Mouse (Mus musculus) gastrocnemius, postnatal 4 days (tissue): ENCODE measurements around the gene Celsr1. TPM values are rescaled to one million over a fixed set of nuclear protein-coding genes. Genes with fewer than 3 reads are reported as not detected.

Experiments used
- DNase-seq, 2 experiments: peaks; one replicate each; pipeline ENCODE4 v3.0.0; 2021 to 2022; ENCODE audit warnings: low spot score in 2 of 2, mixed read lengths in 2 of 2
- total RNA-seq, 2 experiments: library from RNA; stranded (reverse); gene quantifications; 2 replicates each; pipeline ENCODE4 v1.2.3; 2021

The Celsr1 gene
- total RNA-seq, 2 experiments from 2014 or later, result 1.6 to 1.7 TPM

DNA sequence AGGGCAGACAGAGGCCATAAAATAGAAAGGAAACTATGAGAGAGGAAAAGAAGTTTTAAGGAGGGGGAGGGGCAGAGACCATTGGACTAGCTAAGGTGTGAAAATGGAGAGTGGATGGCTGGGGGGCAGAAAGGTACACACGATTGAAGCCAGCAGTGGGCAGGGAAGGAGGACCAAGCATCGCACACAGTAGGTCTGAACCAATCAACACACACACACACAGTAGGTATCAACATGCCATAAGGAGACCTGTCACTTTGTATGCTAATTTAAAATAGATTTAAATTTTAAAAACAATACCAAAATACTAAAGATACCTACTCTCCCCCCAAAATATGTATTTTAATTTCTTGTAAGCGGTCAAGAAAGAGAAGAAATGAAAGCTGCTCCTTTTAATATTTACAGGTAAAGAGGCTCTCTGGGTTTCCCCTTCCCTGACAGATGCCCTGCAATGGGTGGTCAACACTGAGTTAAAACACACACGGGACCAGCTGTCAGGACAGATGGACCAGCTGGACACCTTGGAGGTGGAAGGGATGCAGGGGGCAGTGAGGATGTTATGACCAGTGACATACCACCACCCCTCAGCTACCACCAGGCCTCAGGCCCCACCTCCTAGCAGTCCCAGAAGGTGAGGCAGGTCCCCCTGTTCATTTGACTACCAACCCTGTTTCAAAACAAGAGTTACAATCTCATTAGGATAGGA lies 34.9 kb downstream of the Celsr1 start:
- no peak for DNase-seq

DNA sequence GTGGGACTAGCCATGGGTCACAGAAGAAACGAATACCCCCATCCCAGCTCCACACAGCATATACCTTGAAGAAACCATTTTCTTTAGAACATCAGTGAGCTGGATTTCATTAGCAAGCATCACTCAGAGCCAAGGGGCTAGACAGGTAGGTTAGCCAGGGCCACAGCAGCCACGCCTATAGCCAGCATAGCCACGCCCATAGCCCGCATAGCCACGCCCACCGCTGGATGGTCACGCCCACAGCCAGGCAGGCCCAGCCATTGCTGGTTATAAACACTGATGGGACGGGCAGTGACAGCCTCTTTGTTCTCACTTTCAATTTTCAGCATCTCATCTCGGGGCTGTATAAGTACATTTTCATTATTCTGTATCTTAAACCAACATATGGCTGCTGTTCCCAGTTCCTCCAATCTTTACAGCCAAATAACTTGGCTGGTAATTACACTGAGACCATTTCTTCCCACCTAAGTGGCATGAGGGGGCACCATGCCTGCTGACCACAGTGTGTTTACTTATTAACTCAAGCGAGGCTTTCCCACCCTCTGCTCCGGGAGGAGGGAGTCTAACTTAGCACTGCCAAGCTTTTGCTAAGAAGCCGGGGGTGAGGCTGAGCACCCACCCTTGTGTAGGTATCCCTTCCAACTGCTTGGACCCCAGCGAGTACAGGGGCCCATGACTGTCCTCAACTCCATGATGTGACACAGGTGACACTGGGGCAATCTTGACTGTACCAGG lies 37.4 kb downstream of the Celsr1 start:
- DNase-seq, result no peak

DNA sequence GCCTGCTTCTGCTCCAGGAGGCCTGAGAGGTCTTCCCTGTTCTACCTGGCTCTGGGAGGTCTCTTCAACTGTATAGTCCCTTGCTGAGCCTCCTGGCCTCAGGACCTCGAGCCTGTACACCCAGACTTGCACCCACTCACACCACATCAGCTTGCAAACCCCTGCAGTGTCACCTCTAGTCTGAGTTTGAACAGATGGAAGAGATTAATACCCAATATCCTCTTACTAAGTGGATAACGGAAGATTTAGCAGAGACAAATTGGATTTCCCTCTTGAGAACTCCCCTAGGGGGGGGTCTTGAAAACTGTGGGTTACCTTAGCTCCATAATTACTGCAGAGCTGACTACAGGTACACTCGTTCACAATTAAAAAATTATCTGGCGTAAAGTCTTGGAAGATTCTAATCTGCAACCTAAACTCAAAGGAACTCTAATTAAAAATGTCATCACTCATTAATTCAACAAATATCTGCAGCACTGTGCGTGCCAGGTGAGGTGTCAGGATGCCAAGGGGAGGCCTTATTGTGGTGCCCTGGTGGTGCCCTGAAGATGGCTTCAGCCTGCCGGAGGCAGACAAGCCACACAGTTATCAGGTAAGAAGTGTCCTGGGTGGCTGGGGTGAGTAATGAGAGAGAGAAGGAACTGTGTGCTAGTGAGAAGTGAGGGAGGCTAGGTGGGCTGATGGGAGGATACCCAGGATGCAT lies 38.5 kb downstream of the Celsr1 start:
- no peak for DNase-seq

DNA sequence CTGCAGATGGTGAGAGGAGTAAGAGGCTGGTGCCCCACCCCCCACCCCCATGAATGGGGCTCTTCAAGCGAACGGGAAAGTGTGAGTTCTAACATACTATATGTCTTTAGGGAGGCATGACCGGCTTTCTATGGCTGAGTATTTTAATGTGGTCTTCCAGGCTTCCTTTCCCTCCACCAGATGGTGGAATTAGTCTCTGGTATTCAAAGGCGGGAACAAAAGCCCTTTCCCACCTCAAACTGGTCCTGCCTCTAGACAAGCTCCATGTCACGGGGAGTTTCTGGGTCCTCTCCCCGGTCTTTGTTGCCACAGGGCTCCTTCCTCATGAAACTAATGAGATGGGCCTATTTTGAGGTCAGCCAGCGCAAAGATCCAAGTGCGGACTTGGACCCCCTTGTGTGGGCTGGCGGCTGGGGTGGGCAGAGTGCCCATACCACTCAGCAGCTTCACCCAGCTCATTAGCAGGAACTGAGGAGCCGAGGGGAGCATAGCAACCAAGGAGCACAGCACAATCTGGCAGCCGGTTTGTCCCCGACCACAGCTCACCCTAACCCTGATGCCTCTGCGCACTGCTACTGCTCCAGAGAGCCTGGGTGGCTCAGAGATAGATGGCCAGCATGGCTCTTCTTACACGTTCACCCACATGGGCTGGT lies 39.5 kb downstream of the Celsr1 start:
- DNase-seq, result no peak

DNA sequence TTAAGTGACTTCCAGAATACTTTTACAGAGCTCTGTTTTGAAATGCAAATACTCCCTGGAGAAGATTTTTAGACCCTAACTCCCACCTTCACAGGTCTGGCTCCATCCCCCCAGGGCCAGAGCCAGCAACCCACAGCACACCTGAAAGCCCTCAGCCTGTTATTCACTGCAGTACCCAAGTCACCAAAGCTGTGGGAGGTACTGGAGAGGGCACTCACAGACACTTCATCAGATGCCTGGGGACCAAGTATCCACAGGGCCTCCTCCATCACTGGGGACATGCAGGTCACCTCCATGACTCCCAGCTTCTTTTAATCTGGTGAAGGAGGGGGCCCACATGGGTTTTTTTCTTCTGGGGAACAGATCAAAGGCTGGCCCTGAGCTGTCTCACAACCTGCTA lies 40.2 kb downstream of the Celsr1 start:
- DNase-seq, result no peak

DNA sequence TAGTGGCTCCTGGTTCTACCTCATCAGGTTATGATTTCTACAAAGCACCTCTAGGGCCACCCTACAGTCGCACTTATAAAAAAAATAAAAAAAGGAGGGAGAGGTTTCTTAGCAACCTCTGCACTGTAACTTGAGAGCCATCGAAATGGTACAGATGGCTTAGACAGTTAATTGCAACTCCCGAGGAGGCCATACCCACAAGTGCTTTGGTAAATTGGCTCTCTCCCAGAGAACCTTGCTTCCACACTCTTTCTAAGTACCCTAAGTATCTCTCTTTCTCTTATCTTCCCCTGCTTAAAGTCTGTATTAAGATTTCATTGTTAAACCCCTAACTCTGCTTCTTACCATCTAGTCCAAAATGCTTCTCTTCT lies 41.5 kb downstream of the Celsr1 start:
- DNase-seq, result no peak

DNA sequence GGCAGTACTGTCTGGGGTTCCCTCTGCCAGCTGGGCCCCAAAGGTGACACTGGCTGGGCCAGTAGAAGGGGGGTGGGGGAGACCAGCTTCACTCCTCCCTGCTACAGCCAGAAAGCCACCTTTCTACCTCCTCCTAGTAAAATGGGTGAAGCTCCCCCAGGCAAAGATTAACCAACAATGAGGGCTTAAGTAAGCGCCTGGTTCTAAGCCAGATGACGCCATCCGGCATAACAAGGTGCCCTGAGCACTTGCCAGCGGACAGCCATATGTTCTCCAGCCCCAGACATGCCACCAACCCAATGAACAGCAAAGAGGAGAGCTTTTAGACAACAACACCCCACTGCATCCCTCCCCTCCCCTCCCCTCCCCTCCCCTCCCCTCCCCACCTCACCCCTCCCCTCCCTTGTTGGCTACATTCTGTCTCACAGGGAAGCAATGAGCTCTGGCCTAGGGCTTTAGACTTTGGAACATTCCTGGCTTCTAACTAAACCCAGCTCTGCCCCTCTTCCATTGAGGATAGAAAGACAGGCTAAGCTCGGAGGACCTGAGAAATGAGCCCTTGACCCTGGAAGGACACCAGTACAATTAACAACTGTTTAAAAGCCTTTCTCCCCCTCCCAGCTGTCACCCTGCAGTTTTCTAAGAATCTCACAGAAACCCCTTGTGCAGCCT lies 42.0 kb downstream of the Celsr1 start:
- no peak for DNase-seq

DNA sequence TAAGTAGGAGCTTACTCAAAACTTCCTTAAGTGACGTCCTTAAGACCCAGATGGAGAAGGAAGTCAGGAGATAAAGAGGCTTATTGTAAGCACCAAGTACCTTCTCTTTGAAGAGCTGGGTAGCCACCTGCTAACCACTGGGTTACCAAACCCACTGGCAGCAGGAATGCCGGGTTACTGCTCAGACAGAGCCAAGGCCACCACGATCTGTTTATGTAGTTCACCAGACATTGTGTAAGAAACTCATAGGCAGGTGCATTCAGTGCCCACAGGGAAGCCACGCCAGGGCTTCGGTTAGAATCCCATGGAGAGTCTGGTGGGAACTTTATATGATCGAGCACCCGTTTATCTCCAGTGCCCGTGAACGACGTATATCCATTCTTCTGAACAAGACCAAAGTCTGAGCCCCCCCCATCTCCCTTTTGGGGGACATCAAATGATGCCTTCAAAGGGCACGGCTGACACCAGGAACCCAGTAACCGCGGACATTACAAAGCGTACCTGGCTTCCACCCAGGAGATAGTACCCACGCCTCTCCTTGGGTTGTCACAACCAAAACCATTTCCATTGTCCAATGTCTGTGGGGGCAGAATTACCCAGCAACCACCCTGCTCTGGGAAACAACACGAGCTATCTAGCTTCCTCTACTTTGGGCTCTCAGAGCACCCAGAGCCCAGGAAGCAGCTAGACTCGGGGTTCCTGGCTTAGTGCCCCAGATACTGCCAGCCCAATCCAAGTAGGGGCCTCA lies 42.7 kb downstream of the Celsr1 start:
- no peak for DNase-seq

DNA sequence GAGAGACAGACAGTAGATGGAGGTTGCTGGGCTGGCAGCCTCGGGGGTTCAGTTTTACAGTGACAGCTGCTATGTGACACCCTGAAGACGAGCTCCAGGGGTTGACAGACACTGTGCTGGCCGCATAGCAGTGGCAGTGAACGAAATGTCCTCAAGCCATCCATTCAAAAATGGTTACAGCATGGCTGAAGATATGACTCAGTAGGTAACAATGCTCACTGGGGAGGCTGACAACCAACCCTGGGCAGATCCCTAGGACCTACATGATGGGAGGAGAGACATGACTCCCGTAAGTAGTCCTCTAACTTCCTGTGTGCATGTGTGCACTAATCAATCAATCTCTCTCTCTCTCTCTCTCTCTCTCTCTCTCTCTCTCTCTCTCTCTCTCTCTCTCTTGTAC lies 45.7 kb downstream of the Celsr1 start:
- no peak for DNase-seq

DNA sequence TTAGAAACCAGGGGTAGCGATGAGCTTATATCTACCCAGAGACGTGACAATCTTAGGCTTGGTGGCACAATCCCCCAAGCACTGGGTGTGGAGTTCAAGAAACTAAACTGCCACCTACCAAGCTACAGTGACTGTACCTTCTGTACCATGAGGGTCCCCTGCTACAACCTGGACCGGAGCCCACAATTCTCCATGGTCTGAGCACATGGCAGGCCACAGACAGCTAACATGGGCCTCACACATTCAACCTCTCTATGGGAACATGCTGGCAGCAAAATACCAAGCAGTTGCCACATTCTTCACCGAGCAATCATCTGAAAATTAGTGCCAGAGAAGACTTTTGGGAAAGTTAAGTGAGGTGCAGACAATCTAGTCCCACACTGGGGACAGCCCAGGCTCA lies 47.4 kb downstream of the Celsr1 start:
- no peak for DNase-seq

DNA sequence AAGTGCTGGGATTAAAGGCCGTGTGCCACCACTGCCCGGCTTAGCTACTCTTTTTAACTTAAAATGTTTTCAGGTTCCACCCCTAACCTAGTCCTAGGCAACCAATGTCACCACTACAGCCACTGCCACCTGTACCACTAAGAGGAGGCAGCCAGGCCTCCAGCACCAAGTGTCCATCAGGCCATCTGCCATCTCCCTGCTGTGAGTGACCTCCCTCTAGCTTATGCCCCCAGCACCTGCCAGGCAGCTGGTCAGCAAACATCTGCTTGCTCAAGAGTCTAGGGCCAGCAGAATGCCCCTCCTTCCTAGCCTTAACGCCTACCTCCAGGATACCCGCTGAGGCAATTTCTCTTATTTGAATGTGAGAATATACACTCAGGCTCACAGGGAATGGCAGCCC lies 48.0 kb downstream of the Celsr1 start:
- no peak for DNase-seq

DNA sequence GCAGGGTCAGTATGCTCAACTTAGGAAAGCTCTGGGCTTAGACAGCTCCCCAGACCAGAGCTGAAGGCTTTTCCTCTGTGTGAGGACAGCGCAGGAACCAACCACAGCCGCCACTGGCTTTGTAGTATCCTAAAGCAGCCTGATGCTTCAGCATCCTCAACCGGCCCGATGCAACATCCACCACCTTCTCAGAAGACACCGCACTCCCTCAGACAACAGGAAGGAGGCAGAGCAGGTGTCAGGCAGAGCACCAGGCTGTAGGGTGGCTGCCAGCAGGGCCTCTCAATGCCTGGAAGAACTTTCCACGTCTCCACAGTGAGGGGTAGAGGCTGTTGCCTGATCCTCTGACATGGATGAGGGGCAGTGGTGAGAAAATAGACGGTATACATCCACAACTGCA lies 50.4 kb downstream of the Celsr1 start:
- no peak for DNase-seq

DNA sequence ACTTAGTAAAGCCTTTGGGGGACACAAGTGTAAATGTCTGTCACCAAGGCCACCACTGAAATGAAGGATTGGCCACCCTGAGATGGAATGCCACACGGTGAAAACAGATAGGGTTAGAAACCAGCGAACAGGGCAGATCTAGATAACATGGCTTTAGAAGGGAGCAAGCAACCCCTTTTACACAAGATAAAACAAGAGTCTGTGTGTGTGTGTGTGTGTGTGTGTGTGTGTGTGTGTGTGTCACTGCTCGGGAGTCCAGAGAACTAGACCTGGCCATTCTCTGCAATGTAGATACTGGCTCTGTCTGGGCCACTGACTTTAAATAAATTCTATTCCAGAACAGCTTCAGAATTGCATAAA lies 51.2 kb downstream of the Celsr1 start:
- no peak for DNase-seq

DNA sequence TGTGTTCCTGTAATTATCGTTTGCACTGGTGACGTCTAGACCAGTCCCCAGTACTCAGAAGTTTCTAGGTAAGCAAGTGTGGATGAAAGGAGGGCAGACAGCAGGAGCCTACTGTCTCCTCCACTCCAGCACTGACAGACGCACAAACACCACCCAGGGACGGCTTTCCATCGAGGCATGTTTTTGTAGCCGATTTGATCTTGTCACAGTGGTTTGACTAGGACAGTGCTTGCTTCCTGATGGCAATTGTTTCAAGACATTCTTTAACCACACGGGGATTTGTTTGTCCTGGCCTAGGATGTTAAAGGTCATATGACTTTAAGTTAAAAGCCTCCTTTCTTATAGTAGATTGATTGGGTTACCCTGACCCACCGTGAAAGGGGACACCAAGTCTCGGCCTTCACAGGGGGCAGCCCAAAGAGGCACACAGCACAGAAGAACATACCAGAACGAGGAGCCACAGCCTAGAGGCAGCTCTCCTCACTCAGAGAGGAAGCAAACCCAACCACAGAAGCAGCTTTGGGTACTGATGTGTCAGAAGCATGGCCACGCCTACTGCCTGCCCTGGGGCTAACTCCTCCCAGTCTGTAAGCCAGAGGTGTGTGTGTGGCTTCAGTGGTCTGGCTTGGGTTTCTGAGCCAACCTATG lies 51.7 kb downstream of the Celsr1 start:
- DNase-seq, result no peak

DNA sequence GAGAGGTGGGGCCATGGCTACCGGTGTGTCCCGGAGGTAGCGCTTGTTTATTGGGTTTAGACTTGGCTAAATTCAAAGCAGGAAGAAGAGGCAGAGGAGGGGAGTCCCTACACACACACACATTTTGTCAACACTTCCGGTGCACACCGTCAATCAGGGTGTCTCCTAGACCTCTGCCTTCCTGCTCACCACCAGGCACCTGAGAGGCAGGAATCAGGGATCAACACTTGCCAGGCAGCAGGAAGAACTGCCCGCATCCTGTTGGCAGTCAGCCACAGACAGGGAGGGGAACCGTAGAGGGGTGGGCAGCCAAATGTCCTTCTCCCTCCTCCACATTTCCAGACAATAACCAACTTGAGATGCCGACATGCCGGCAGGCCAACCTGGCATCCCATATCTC lies 56.5 kb downstream of the Celsr1 start:
- DNase-seq, result no peak

DNA sequence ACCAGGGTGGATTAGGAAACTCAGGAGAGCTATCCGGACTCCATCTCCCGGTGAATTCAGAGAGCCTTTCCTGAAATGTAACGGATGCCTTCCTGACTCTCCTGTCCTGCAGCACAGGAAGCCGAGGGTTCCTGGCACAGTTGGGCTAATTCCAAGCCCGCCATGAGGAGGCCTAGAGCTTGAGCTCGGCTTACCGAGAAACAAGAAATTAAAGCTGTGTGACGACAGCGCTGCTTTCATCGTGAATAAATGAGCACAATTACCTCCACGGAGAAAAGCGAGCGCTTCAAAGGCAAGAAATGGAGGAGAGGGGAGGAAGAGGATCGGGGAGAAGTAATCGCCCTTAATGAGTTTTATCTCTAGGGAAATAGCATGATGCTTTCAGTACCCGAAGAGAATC lies 57.8 kb downstream of the Celsr1 start:
- DNase-seq, result no peak

DNA sequence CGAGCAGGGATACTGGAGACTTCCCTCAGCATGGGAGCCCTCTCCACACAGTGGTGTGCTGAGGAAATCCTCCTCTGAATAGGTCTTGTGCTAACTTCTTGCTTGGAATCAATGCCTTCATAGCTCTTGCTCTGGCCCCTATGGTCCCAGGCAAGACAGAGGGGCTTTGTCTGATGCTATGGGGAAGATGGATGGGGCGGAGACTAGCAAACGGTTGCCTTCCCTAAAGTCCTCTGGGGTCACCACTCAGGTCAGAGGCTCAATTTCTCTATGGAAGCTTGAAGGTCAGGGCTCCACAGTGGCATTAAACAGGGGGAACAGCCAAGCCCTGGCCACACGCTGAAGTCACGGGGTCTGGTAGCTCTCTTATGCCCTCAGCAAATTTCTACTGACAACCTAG lies 62.0 kb downstream of the Celsr1 start:
- DNase-seq, result no peak

DNA sequence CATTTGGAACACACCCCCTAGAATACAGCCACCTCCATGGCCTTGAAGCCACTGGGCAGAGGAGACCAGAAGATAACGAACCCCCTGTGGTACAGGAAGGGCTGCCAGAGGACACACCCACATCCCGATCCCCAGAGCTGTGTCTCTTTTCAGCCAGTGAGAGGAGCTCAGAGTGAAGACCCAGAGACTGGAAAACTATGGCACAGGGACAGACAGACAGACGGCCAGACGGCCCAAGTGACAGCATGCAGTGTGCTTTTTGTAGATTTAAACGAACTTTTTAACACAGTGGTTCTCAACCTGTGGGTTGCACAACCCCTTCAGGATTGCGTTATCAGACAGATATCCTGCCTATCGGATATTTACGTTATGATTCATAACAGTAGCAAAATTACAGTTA lies 63.1 kb downstream of the Celsr1 start:
- DNase-seq, result no peak

DNA sequence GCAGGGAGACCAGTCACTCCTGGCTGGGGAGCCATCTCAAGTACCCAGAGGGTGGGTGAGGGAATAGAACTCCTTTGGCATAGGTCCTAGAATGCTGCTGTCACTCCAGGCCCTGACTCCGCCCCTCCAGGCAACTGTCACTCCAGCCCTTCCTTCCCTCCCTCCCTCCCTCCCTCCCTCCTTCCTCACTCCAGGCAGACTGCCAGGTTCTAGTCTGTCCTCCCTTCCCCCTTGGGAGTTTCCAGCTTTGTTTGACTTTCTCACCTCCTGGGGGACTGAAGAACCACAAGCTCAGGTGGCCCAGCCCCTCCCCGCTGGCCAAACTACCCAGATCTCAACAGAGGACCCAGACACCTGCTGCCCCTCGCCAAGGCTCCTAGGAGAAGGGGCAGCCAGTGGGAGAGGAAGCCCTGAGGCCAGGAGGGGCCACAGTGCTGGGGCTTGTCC lies 63.8 kb downstream of the Celsr1 start:
- DNase-seq, result peak in 1 of 2 experiments; percentile 21

DNA sequence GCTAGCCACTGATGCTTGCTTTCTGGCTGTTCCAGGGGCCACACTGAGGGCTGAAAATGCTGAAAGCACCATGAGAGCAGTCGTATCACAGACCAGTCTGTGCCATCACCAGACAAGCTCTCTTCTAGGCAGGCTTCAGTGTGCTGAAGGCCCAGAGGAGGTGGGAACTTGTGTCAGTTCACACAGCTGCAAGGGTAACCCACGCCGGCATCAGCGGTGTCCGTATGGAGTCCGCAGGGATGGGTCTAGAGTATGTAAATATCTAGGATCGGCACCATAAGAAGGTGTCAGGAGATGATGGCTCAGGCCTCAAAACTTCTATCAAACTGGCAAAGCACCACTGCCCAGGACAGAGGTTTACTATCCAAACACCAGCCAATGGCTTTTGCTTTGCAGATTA lies 64.3 kb downstream of the Celsr1 start:
- no peak for DNase-seq
